Mouse (Mus musculus): ENCODE measurements around the gene Prkcd. TPM values are rescaled to one million over a fixed set of nuclear protein-coding genes. Genes with fewer than 3 reads are reported as not detected.

Gene Prkcd
- polyA plus RNA-seq (2014; fragmentation: Nextera tagmentation; extraction: Ambion mirVana), result 48.9 and 54.0 TPM in 2 replicates

- peak within 1 kb of the TSS; percentile 42 for H3K27ac ChIP-seq (ENCODE audit: low read depth)
- ATAC-seq (ENCODE audit: insufficient read depth) (peak; percentile 72), DNase-seq (peak; percentile 91)
- peak within 1 kb of the TSS; percentile 73 for H3K4me2 ChIP-seq
- H3K9me3 ChIP-seq (ENCODE audit: low read depth, low read length), result no peaks in the 10 kb centered on the region
- H3K9ac ChIP-seq, result peak within 1 kb of the TSS; percentile 75
- H3K4me3 ChIP-seq (ENCODE audit: low read depth, low read length), result peak within 1 kb of the TSS; percentile 79
- no peak for TF ChIP-seq CTCF (IDR thresholded peaks at IDR 0.05; ENCODE audit: low read depth)
- 1% methylated on average over 63 of the region's 71 CpGs for WGBS
- no peaks in the 10 kb centered on the region for H3K36me3 ChIP-seq (ENCODE audit: insufficient read depth)
- H3K27me3 ChIP-seq (ENCODE audit: insufficient read depth, low read length), result no peaks in the 10 kb centered on the region
- H3K4me1 ChIP-seq (ENCODE audit: insufficient read depth), result no peaks in the 10 kb centered on the region
Observed at GRCm38 (mm10) chr14:30625856-30626726, at the start of gene Prkcd. Prkcd (minus strand) TSS chr14:30626210.

- no peak overlapping the region for H3K4me2 ChIP-seq
- no peaks in the 10 kb centered on the region for H3K9me3 ChIP-seq (ENCODE audit: low read depth, low read length)
- H3K4me3 ChIP-seq (ENCODE audit: low read depth, low read length), result no peak overlapping the region
- H3K36me3 ChIP-seq (ENCODE audit: insufficient read depth), result peaks cover 64% of the 10 kb centered on the region
- WGBS, result 60% methylated on average over 6 of the region's 6 CpGs
- TF ChIP-seq CTCF (IDR thresholded peaks at IDR 0.05; ENCODE audit: low read depth), result no peak
- H3K9ac ChIP-seq, result no peak overlapping the region
- ATAC-seq (ENCODE audit: insufficient read depth) (no peak), DNase-seq (peak; percentile 9)
- no peak overlapping the region for H3K27ac ChIP-seq (ENCODE audit: low read depth)
- no peaks in the 10 kb centered on the region for H3K4me1 ChIP-seq (ENCODE audit: insufficient read depth)
- H3K27me3 ChIP-seq (ENCODE audit: insufficient read depth, low read length), result no peaks in the 10 kb centered on the region
Observed at GRCm38 (mm10) chr14:30674947-30675346, 48.9 kb upstream of the Prkcd start.

GRCm38 (mm10) chr14:30671986-30672312, 45.9 kb upstream of the Prkcd start:
- peak; percentile 96 for DNase-seq
- ATAC-seq (ENCODE audit: insufficient read depth), result peak; percentile 89
- Histone ChIP-seq H3K27ac (ENCODE audit: low read depth) (no peak overlapping the region), H3K4me1 (ENCODE audit: insufficient read depth) (no peaks in the 10 kb centered on the region), H3K4me2 (no peak overlapping the region), H3K9me3 (ENCODE audit: low read depth, low read length) (no peaks in the 10 kb centered on the region), H3K36me3 (ENCODE audit: insufficient read depth) (peaks cover 63% of the 10 kb centered on the region), H3K9ac (no peak overlapping the region), H3K27me3 (ENCODE audit: insufficient read depth, low read length) (no peaks in the 10 kb centered on the region), H3K4me3 (ENCODE audit: low read depth, low read length) (no peak overlapping the region)
- TF ChIP-seq CTCF (IDR thresholded peaks at IDR 0.05; ENCODE audit: low read depth), result peak; percentile 92
- WGBS, result 12% methylated on average over 3 of the region's 3 CpGs

- no peak for TF ChIP-seq CTCF (IDR thresholded peaks at IDR 0.05; ENCODE audit: low read depth)
- no peaks in the 10 kb centered on the region for H3K4me1 ChIP-seq (ENCODE audit: insufficient read depth)
- H3K4me3 ChIP-seq (ENCODE audit: low read depth, low read length), result no peak overlapping the region
- ATAC-seq (ENCODE audit: insufficient read depth), result no peak
- H3K9ac ChIP-seq, result no peak overlapping the region
- no peak overlapping the region for H3K27ac ChIP-seq (ENCODE audit: low read depth)
- H3K27me3 ChIP-seq (ENCODE audit: insufficient read depth, low read length), result no peaks in the 10 kb centered on the region
- DNase-seq, result peak; percentile 13
- no peaks in the 10 kb centered on the region for H3K9me3 ChIP-seq (ENCODE audit: low read depth, low read length)
- no peak overlapping the region for H3K4me2 ChIP-seq
- H3K36me3 ChIP-seq (ENCODE audit: insufficient read depth), result peaks cover 61% of the 10 kb centered on the region
- 68% methylated on average over 15 of the region's 15 CpGs for WGBS
Observed at GRCm38 (mm10) chr14:30671095-30671985, 45.3 kb upstream of the Prkcd start.

GRCm38 (mm10) chr14:30670161-30670560, 44.2 kb upstream of the Prkcd start:
- ATAC-seq (ENCODE audit: insufficient read depth), result no peak
- H3K36me3 ChIP-seq (ENCODE audit: insufficient read depth), result peaks cover 60% of the 10 kb centered on the region
- no peak for TF ChIP-seq CTCF (IDR thresholded peaks at IDR 0.05; ENCODE audit: low read depth)

GRCm38 (mm10) chr14:30666604-30667003, 40.6 kb upstream of the Prkcd start:
- DNase-seq, result no peak
- no peak overlapping the region for H3K4me3 ChIP-seq (ENCODE audit: low read depth, low read length)
- no peak for TF ChIP-seq CTCF (IDR thresholded peaks at IDR 0.05; ENCODE audit: low read depth)
- no peak overlapping the region for H3K4me2 ChIP-seq
- H3K27me3 ChIP-seq (ENCODE audit: insufficient read depth, low read length), result no peaks in the 10 kb centered on the region
- H3K27ac ChIP-seq (ENCODE audit: low read depth), result no peak overlapping the region
- H3K9me3 ChIP-seq (ENCODE audit: low read depth, low read length), result no peaks in the 10 kb centered on the region
- WGBS, result 84% methylated on average over 4 of the region's 4 CpGs
- ATAC-seq (ENCODE audit: insufficient read depth), result no peak
- H3K36me3 ChIP-seq (ENCODE audit: insufficient read depth), result peaks cover 74% of the 10 kb centered on the region
- no peaks in the 10 kb centered on the region for H3K4me1 ChIP-seq (ENCODE audit: insufficient read depth)
- no peak overlapping the region for H3K9ac ChIP-seq

More at GRCm38 (mm10) chr14:30670161-30670560, 44.2 kb upstream of the Prkcd start:
- Histone ChIP-seq H3K4me1 (ENCODE audit: insufficient read depth) (no peaks in the 10 kb centered on the region), H3K27me3 (ENCODE audit: insufficient read depth, low read length) (no peaks in the 10 kb centered on the region), H3K9ac (no peak overlapping the region), H3K4me3 (ENCODE audit: low read depth, low read length) (no peak overlapping the region), H3K9me3 (ENCODE audit: low read depth, low read length) (no peaks in the 10 kb centered on the region), H3K4me2 (no peak overlapping the region), H3K27ac (ENCODE audit: low read depth) (no peak overlapping the region)
- WGBS, result 92% methylated on average over 6 of the region's 6 CpGs
- DNase-seq, result no peak

- ATAC-seq (ENCODE audit: insufficient read depth) (no peak), DNase-seq (no peak)
- Histone ChIP-seq H3K4me1 (ENCODE audit: insufficient read depth) (no peaks in the 10 kb centered on the region), H3K9me3 (ENCODE audit: low read depth, low read length) (no peaks in the 10 kb centered on the region), H3K4me3 (ENCODE audit: low read depth, low read length) (no peak overlapping the region), H3K27me3 (ENCODE audit: insufficient read depth, low read length) (no peaks in the 10 kb centered on the region), H3K4me2 (no peak overlapping the region), H3K36me3 (ENCODE audit: insufficient read depth) (peaks cover 80% of the 10 kb centered on the region), H3K27ac (ENCODE audit: low read depth) (no peak overlapping the region), H3K9ac (no peak overlapping the region)
- WGBS, result 69% methylated on average over 3 of the region's 3 CpGs
- no peak for TF ChIP-seq CTCF (IDR thresholded peaks at IDR 0.05; ENCODE audit: low read depth)
Observed at GRCm38 (mm10) chr14:30666061-30666460, 40.1 kb upstream of the Prkcd start.
